Mouse (Mus musculus): Measurements from ENCODE around the gene Cdc6. TPM values are rescaled to one million over a fixed set of nuclear protein-coding genes. Genes with fewer than 3 reads are reported as not detected.
A peak's percentile ranks its signal among the peaks of the same experiment; 100 is the strongest.

Cdc6 gene
- polyA plus RNA-seq (2014; fragmentation: Nextera tagmentation; extraction: Ambion mirVana) = 96.3 and 114 TPM in 2 replicates

- peak; percentile 95 for DNase-seq (ENCODE audit: low spot score)
- H3K4me3 ChIP-seq (ENCODE audit: low read depth, low read length) = peak within 1 kb of the TSS; percentile 68
- H3K36me3 ChIP-seq (ENCODE audit: control insufficient read depth, insufficient read depth, low read length) = peaks cover 27% of the 10 kb centered on the region
- WGBS = under 1% methylated on average over 49 of the region's 49 CpGs
- H3K4me2 ChIP-seq = peak within 1 kb of the TSS; percentile 91
- no peaks in the 10 kb centered on the region for H3K27me3 ChIP-seq (replicated peaks; ENCODE audit: control insufficient read depth, insufficient read depth, low read length)
- H3K9me3 ChIP-seq (ENCODE audit: control insufficient read depth, low read length) = no peaks in the 10 kb centered on the region
- H3K9ac ChIP-seq (ENCODE audit: low read depth, low read length) = peak within 1 kb of the TSS; percentile 85
- H3K4me1 ChIP-seq (replicated peaks; ENCODE audit: control insufficient read depth, insufficient read depth, low read length) = peaks cover 75% of the 10 kb centered on the region
- peak within 1 kb of the TSS; percentile 86 for H3K27ac ChIP-seq (ENCODE audit: low read depth, low read length)
- peak; percentile 89 for ATAC-seq (replicated peaks; ENCODE audit: low FRiP score)
Observed at GRCm38 (mm10) chr11:98907437-98908173, at the start of gene Cdc6. Gene Cdc6 (plus strand): TSS chr11:98907801.

GRCm38 (mm10) chr11:98858759-98859731, 48.6 kb upstream of the Cdc6 start:
- WGBS = 31% methylated on average over 14 of the region's 14 CpGs
- Histone ChIP-seq H3K4me1 (replicated peaks; ENCODE audit: control insufficient read depth, insufficient read depth, low read length) (peaks cover 6% of the 10 kb centered on the region), H3K4me2 (peak overlapping the region; percentile 5; the same call in 1 of the 2 replicates), H3K4me3 (ENCODE audit: low read depth, low read length) (no peak overlapping the region), H3K9me3 (ENCODE audit: control insufficient read depth, low read length) (no peaks in the 10 kb centered on the region), H3K27ac (ENCODE audit: low read depth, low read length) (no peak overlapping the region), H3K27me3 (replicated peaks; ENCODE audit: control insufficient read depth, insufficient read depth, low read length) (no peaks in the 10 kb centered on the region), H3K36me3 (ENCODE audit: control insufficient read depth, insufficient read depth, low read length) (no peaks in the 10 kb centered on the region), H3K9ac (ENCODE audit: low read depth, low read length) (peak overlapping the region; percentile 27; the same call in 1 of the 2 replicates)
- DNase-seq (ENCODE audit: low spot score) (peak; percentile 74), ATAC-seq (replicated peaks; ENCODE audit: low FRiP score) (peak; percentile 68)

GRCm38 (mm10) chr11:98863028-98863750, 44.4 kb upstream of the Cdc6 start, which contains the start of gene Wipf2:
Gene Wipf2 (plus strand): TSS chr11:98863638.
- DNase-seq (ENCODE audit: low spot score) = peak; percentile 91
- 8% methylated on average over 39 of the region's 41 CpGs for WGBS

GRCm38 (mm10) chr11:98863751-98864429, 43.7 kb upstream of the Cdc6 start:
- peak overlapping the region; percentile 92 for H3K4me2 ChIP-seq
- ATAC-seq (replicated peaks; ENCODE audit: low FRiP score) = peak; percentile 61
- peaks cover 11% of the 10 kb centered on the region; the same call in 1 of the 2 replicates for H3K36me3 ChIP-seq (ENCODE audit: control insufficient read depth, insufficient read depth, low read length)
- H3K4me3 ChIP-seq (ENCODE audit: low read depth, low read length) = peak overlapping the region; percentile 84
- peak overlapping the region; percentile 87 for H3K27ac ChIP-seq (ENCODE audit: low read depth, low read length)
- no peaks in the 10 kb centered on the region for H3K27me3 ChIP-seq (replicated peaks; ENCODE audit: control insufficient read depth, insufficient read depth, low read length)
- 1% methylated on average over 39 of the region's 39 CpGs for WGBS
- peak overlapping the region; percentile 85 for H3K9ac ChIP-seq (ENCODE audit: low read depth, low read length)
- DNase-seq (ENCODE audit: low spot score) = no peak
- peaks cover 10% of the 10 kb centered on the region for H3K4me1 ChIP-seq (replicated peaks; ENCODE audit: control insufficient read depth, insufficient read depth, low read length)
- H3K9me3 ChIP-seq (ENCODE audit: control insufficient read depth, low read length) = no peaks in the 10 kb centered on the region

More at GRCm38 (mm10) chr11:98863028-98863750, 44.4 kb upstream of the Cdc6 start, which contains the start of gene Wipf2:
- peak within 1 kb of the TSS; percentile 92 for H3K4me2 ChIP-seq
- peaks cover 10% of the 10 kb centered on the region for H3K4me1 ChIP-seq (replicated peaks; ENCODE audit: control insufficient read depth, insufficient read depth, low read length)
- peak within 1 kb of the TSS; percentile 87 for H3K27ac ChIP-seq (ENCODE audit: low read depth, low read length)
- peaks cover 11% of the 10 kb centered on the region; the same call in 1 of the 2 replicates for H3K36me3 ChIP-seq (ENCODE audit: control insufficient read depth, insufficient read depth, low read length)
- no peaks in the 10 kb centered on the region for H3K9me3 ChIP-seq (ENCODE audit: control insufficient read depth, low read length)
- H3K9ac ChIP-seq (ENCODE audit: low read depth, low read length) = peak within 1 kb of the TSS; percentile 85
- H3K27me3 ChIP-seq (replicated peaks; ENCODE audit: control insufficient read depth, insufficient read depth, low read length) = no peaks in the 10 kb centered on the region
- peak; percentile 87 for ATAC-seq (replicated peaks; ENCODE audit: low FRiP score)
- H3K4me3 ChIP-seq (ENCODE audit: low read depth, low read length) = peak within 1 kb of the TSS; percentile 84

- H3K36me3 ChIP-seq (ENCODE audit: control insufficient read depth, insufficient read depth, low read length) = peaks cover 11% of the 10 kb centered on the region; the same call in 1 of the 2 replicates
- H3K4me1 ChIP-seq (replicated peaks; ENCODE audit: control insufficient read depth, insufficient read depth, low read length) = peaks cover 10% of the 10 kb centered on the region
- DNase-seq (ENCODE audit: low spot score) (no peak), ATAC-seq (replicated peaks; ENCODE audit: low FRiP score) (no peak)
- no peaks in the 10 kb centered on the region for H3K9me3 ChIP-seq (ENCODE audit: control insufficient read depth, low read length)
- H3K27me3 ChIP-seq (replicated peaks; ENCODE audit: control insufficient read depth, insufficient read depth, low read length) = no peaks in the 10 kb centered on the region
- no peak overlapping the region for H3K4me2 ChIP-seq
- H3K4me3 ChIP-seq (ENCODE audit: low read depth, low read length) = no peak overlapping the region
- no peak overlapping the region for H3K9ac ChIP-seq (ENCODE audit: low read depth, low read length)
- H3K27ac ChIP-seq (ENCODE audit: low read depth, low read length) = no peak overlapping the region
- WGBS = 93% methylated on average over 12 of the region's 12 CpGs
Observed at GRCm38 (mm10) chr11:98867293-98867692, 40.3 kb upstream of the Cdc6 start.

- Histone ChIP-seq H3K27ac (ENCODE audit: low read depth, low read length) (no peak overlapping the region), H3K4me3 (ENCODE audit: low read depth, low read length) (no peak overlapping the region), H3K36me3 (ENCODE audit: control insufficient read depth, insufficient read depth, low read length) (peaks cover 17% of the 10 kb centered on the region; the same call in 1 of the 2 replicates), H3K9ac (ENCODE audit: low read depth, low read length) (no peak overlapping the region), H3K27me3 (replicated peaks; ENCODE audit: control insufficient read depth, insufficient read depth, low read length) (no peaks in the 10 kb centered on the region), H3K4me1 (replicated peaks; ENCODE audit: control insufficient read depth, insufficient read depth, low read length) (peaks cover 5% of the 10 kb centered on the region), H3K9me3 (ENCODE audit: control insufficient read depth, low read length) (no peaks in the 10 kb centered on the region), H3K4me2 (no peak overlapping the region)
- DNase-seq (ENCODE audit: low spot score) (no peak), ATAC-seq (replicated peaks; ENCODE audit: low FRiP score) (no peak)
- 88% methylated on average over 8 of the region's 8 CpGs for WGBS
Observed at GRCm38 (mm10) chr11:98869906-98870305, 37.7 kb upstream of the Cdc6 start.

GRCm38 (mm10) chr11:98870791-98871190, 36.8 kb upstream of the Cdc6 start:
- Histone ChIP-seq H3K4me1 (replicated peaks; ENCODE audit: control insufficient read depth, insufficient read depth, low read length) (peaks cover 5% of the 10 kb centered on the region; the same call in 1 of the 2 replicates), H3K4me2 (no peak overlapping the region), H3K27ac (ENCODE audit: low read depth, low read length) (no peak overlapping the region), H3K9ac (ENCODE audit: low read depth, low read length) (no peak overlapping the region), H3K27me3 (replicated peaks; ENCODE audit: control insufficient read depth, insufficient read depth, low read length) (no peaks in the 10 kb centered on the region), H3K4me3 (ENCODE audit: low read depth, low read length) (no peak overlapping the region), H3K36me3 (ENCODE audit: control insufficient read depth, insufficient read depth, low read length) (peaks cover 17% of the 10 kb centered on the region; the same call in 1 of the 2 replicates), H3K9me3 (ENCODE audit: control insufficient read depth, low read length) (no peaks in the 10 kb centered on the region)
- 84% methylated on average over 5 of the region's 5 CpGs for WGBS
- DNase-seq (ENCODE audit: low spot score) = no peak
- no peak for ATAC-seq (replicated peaks; ENCODE audit: low FRiP score)

Measured in liver, embryonic 11.5 days (tissue).